In the genomic region with DNA sequence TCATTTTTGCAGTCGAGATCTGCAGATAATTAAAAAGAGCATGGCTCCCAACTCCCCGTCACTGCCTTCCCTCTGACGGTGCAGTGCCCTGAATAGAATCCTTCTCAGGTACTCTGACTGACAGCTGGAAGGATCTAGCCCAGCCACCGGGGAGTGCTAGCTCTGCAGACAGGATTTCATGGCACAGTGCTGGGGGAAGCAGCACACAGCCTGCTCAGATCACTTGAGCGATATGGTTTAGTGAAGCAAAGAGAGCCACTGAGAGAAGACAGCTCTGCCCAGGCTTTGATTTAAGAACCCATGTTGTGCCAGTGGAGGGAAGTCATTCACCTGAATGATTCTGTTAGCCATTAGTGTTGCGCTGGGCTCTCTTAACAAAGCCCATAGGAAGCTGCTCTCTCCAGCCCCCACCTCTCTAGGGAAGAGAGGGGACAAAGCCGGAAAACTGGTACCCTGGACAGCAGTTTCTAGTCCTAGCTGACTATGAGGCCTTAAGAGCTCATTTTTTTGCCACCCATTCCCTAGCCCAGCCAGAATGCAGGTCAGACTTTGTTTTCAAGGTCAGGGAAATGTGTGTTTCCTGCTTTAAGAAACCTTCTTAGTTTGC, we compare ENCODE assay signal across 11 mouse cellular contexts.
DNase-seq lines count a peak whose midpoint lies in the region; ATAC-seq and TF ChIP-seq lines count a peak whose summit lies in the region.
"Had no signal": no experiment of that assay in that cellular context is flagged by ENCODE, and none has a peak within 500 bp of the region (broad histone marks: within the 10 kb centered on the region; RNA-seq: fewer than 3 reads in every experiment).

No protein-coding gene starts in this region.

- H3K4me3 ChIP-seq in layer of hippocampus, adult 2 months, result no peak overlapping the region
- H3K4me3 ChIP-seq in forebrain, embryonic 14.5 days (ENCODE audit: low read depth, low read length), result no peak overlapping the region
- no peak overlapping the region for H3K4me3 ChIP-seq in hindbrain, embryonic 15.5 days
- no peak overlapping the region for H3K4me3 ChIP-seq in neural tube, embryonic 15.5 days (replicated peaks)

- no peaks in the 10 kb centered on the region for H3K27me3 ChIP-seq in forebrain, embryonic 14.5 days (replicated peaks; ENCODE audit: control insufficient read depth, insufficient read depth, low read length)
- no peaks in the 10 kb centered on the region for H3K27me3 ChIP-seq in hindbrain, embryonic 15.5 days
- H3K27me3 ChIP-seq in neural tube, embryonic 15.5 days (replicated peaks), result no peaks in the 10 kb centered on the region

- H3K4me1 ChIP-seq in forebrain, embryonic 14.5 days (ENCODE audit: control insufficient read depth, insufficient read depth, low read length), result 0 out of 2 replicates have a peak, but pooled peaks cover 2% of the 10 kb centered on the region
- H3K4me1 ChIP-seq in hindbrain, embryonic 15.5 days (replicated peaks), result peaks cover 20% of the 10 kb centered on the region
- H3K4me1 ChIP-seq in neural tube, embryonic 15.5 days, result peaks cover 23% of the 10 kb centered on the region

- no peak for DNase-seq in layer of hippocampus, adult 2 months (ENCODE audit: low spot score in 2 of 2)
- DNase-seq in layer of hippocampus, adult 9-10 months (ENCODE audit: low spot score), result no peak
- peak; percentile 53 for DNase-seq in forebrain, embryonic 14.5 days (ENCODE audit: low spot score)
- DNase-seq in spleen, adult 12 weeks (ENCODE audit: low spot score), result no peak
- DNase-seq: layer of hippocampus, adult 9-11 months; liver; right cerebral cortex, adult 18-20 months had no signal

- WGBS in forebrain, embryonic 14.5 days, result 34% methylated on average over 7 of the region's 7 CpGs
- WGBS in hindbrain, embryonic 15.5 days, result 16% methylated on average over 7 of the region's 7 CpGs
- 23% methylated on average over 7 of the region's 7 CpGs for WGBS in neural tube, embryonic 15.5 days

- no peaks in the 10 kb centered on the region for H3K36me3 ChIP-seq in forebrain, embryonic 14.5 days (ENCODE audit: control insufficient read depth, insufficient read depth, low read length)
- H3K36me3 ChIP-seq in hindbrain, embryonic 15.5 days, result no peaks in the 10 kb centered on the region
- no peaks in the 10 kb centered on the region for H3K36me3 ChIP-seq in neural tube, embryonic 15.5 days

- peak overlapping the region; percentile 61 for H3K27ac ChIP-seq in layer of hippocampus, adult 2 months
- H3K27ac ChIP-seq in forebrain, embryonic 14.5 days (ENCODE audit: low read depth, low read length), result peak overlapping the region; percentile 55
- peak overlapping the region; percentile 75 for H3K27ac ChIP-seq in hindbrain, embryonic 15.5 days (replicated peaks)
- peak overlapping the region; percentile 70 for H3K27ac ChIP-seq in neural tube, embryonic 15.5 days (replicated peaks)

- H3K4me2 ChIP-seq in forebrain, embryonic 14.5 days (ENCODE audit: low read length), result no peak overlapping the region
- H3K4me2 ChIP-seq in hindbrain, embryonic 15.5 days, result no peak overlapping the region
- no peak overlapping the region for H3K4me2 ChIP-seq in neural tube, embryonic 15.5 days

- peak; percentile 71 for ATAC-seq in forebrain, embryonic 14.5 days
- peak; percentile 54 for ATAC-seq in hindbrain, embryonic 15.5 days (ENCODE audit: low FRiP score, low read depth)
- peak; percentile 63; the same call in 1 of the 2 replicates for ATAC-seq in neural tube, embryonic 15.5 days (ENCODE audit: low FRiP score)
- no peak for ATAC-seq in activated CD4-positive, CD25-positive, alpha-beta regulatory T cell, adult 4 months
- ATAC-seq: lung, postnatal 0 days had no signal

- 0 out of 2 replicates have a peak overlapping the region, but pooled peaks have one; percentile 21 for H3K9ac ChIP-seq in forebrain, embryonic 14.5 days (ENCODE audit: low read length)
- no peak overlapping the region; the same call in 1 of the 2 replicates for H3K9ac ChIP-seq in hindbrain, embryonic 15.5 days
- H3K9ac ChIP-seq in neural tube, embryonic 15.5 days (replicated peaks), result no peak overlapping the region

- H3K9me3 ChIP-seq in forebrain, embryonic 14.5 days (replicated peaks; ENCODE audit: control insufficient read depth, low read length), result no peaks in the 10 kb centered on the region
- no peaks in the 10 kb centered on the region for H3K9me3 ChIP-seq in hindbrain, embryonic 15.5 days
- H3K9me3 ChIP-seq in neural tube, embryonic 15.5 days (replicated peaks), result no peaks in the 10 kb centered on the region

- no peak for TF ChIP-seq CTCF in layer of hippocampus, adult 2 months (conservative IDR thresholded peaks at IDR 0.05)
